Mouse (Mus musculus) G1E (cell line): ENCODE results near the gene Zrsr1. TPM values are rescaled to one million over a fixed set of nuclear protein-coding genes. Genes with fewer than 3 reads are reported as not detected.

Experiments used
- ATAC-seq: 2 replicates; pipeline ENCODE4 v1.8.0; 2016; ENCODE audit warnings: mild to moderate bottlenecking; ENCODE audit not compliant: insufficient number of reproducible peaks, poor library complexity, low FRiP score, severe bottlenecking; ENCODE audit errors: extremely low read depth
- DNase-seq: peaks from one replicate; pipeline ENCODE4 v3.0.0; 2012; ENCODE audit warnings: low spot score
- H3K27me3 ChIP-seq: 2 replicates; pipeline ENCODE4 v1.6.1; 2012; ENCODE audit warnings: mild to moderate bottlenecking, low read length, inconsistent platforms; ENCODE audit not compliant: insufficient read depth
- H3K36me3 ChIP-seq: replicated peaks from 2 replicates; pipeline ENCODE3; 2012; ENCODE audit warnings: mild to moderate bottlenecking, inconsistent platforms
- H3K4me1 ChIP-seq: 2 replicates; pipeline ENCODE4 v1.6.1; 2012; ENCODE audit warnings: low read depth, low read length, inconsistent platforms, mixed read lengths; ENCODE audit not compliant: insufficient read depth
- H3K4me3 ChIP-seq: 2 replicates; pipeline ENCODE4 v1.5.1; 2012; ENCODE audit warnings: low read depth, mild to moderate bottlenecking, inconsistent platforms, low read length, moderate library complexity, mixed read lengths
- H3K9me3 ChIP-seq: replicated peaks from 2 replicates; pipeline ENCODE4 v1.6.1; 2012; ENCODE audit warnings: inconsistent platforms
- CTCF ChIP-seq: IDR thresholded peaks from 2 replicates; pipeline ENCODE4 v1.5.1; 2012; ENCODE audit warnings: low read depth, low read length, inconsistent platforms, mixed read lengths
- GATA1 ChIP-seq: IDR thresholded peaks from 2 replicates; pipeline ENCODE4 v1.6.1; 2012; ENCODE audit warnings: borderline replicate concordance, low read length, inconsistent platforms, mixed read lengths
- GATA2 ChIP-seq: IDR thresholded peaks from 2 replicates; pipeline ENCODE4 v1.6.1; 2012; ENCODE audit warnings: low read depth, low read length, inconsistent platforms, borderline replicate concordance
- POLR2AphosphoS5 ChIP-seq: IDR thresholded peaks from 2 replicates; pipeline ENCODE4 v1.6.1; 2012; ENCODE audit warnings: low read depth, low read length, inconsistent platforms; ENCODE audit not compliant: insufficient replicate concordance
- TAL1 ChIP-seq: conservative IDR thresholded peaks from 2 replicates; pipeline ENCODE4 v1.6.1; 2012; ENCODE audit warnings: low read depth, low read length, inconsistent platforms, mixed read lengths
- polyA plus RNA-seq: library from polyadenylated mRNA; stranded (reverse); fragments of >175 nt; gene quantifications from 2 replicates; pipeline ENCODE4 v1.2.3, GENCODE M21; 2012
- total RNA-seq, 2 experiments: library from RNA; stranded (forward) in 1 of 2; stranded (reverse) in 1 of 2; fragments of 200-1000 nt in 1 of 2; fragments of >200 nt in 1 of 2; fragmentation: Nextera tagmentation in 1 of 2; gene quantifications; 2 replicates each; pipeline ENCODE4 v1.2.3; 2014 to 2017

Gene Zrsr1
- total and polyA plus RNA-seq, 3 experiments: 1.5 to 33.6 (median 10.4) TPM

DNA sequence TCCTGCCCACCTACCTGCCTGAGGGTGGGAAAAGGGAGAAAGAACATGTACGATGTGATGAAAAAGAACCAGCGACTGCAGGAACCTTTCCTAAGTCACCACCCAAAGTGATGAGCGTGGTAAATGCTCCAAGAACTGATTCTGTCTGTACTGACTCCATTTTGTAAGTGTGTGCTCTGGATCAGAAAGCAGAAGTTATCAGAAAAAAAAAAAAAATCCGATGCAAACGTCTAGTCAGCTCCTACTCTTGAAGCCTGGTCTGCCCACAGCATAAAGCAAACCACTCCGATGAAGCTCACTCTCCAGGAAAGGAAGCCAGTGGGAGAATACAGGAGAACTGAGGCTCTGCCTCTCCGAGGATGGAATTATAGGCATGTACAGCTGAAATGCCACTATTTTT is 19.1 kb upstream of the Zrsr1 start:
- DNase-seq (no peak), ATAC-seq (no peak)
- no peak overlapping the region for H3K4me3 ChIP-seq
- H3K36me3 ChIP-seq: peaks cover 55% of the 10 kb centered on the region
- H3K4me1 ChIP-seq: peaks cover 13% of the 10 kb centered on the region
- H3K9me3 ChIP-seq: no peaks in the 10 kb centered on the region
- no peaks in the 10 kb centered on the region for H3K27me3 ChIP-seq
- TF ChIP-seq GATA1 (no peak), GATA2 (no peak), POLR2AphosphoS5 (no peak), CTCF (no peak), TAL1 (no peak)

DNA sequence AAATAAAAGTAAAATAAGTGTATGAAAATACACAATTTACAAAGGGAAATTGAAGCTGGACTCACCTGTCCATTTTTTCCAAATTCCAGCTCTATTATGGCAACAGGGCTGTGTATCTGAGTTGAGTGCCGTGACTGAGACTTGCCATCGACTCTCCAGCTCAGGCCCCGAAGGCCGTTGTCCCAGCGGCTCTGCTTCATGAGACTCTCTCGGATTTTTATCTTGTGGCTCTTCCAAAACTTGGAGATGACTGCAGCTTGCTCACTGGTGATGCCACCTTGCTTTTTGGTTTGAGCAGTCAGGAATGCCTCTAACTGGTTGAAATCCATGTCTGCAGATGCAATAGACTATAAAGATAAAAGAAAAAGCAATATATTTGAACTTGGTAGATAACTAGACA is 15.5 kb upstream of the Zrsr1 start:
- H3K36me3 ChIP-seq: peaks cover 52% of the 10 kb centered on the region
- no peaks in the 10 kb centered on the region for H3K9me3 ChIP-seq
- no peak for TF ChIP-seq TAL1
- TF ChIP-seq GATA1: no peak
- no peak for TF ChIP-seq GATA2
- no peak for TF ChIP-seq CTCF
- TF ChIP-seq POLR2AphosphoS5: no peak
- no peaks in the 10 kb centered on the region for H3K27me3 ChIP-seq
- no peak overlapping the region for H3K4me3 ChIP-seq
- ATAC-seq (no peak), DNase-seq (no peak)
- H3K4me1 ChIP-seq: peaks cover 6% of the 10 kb centered on the region

DNA sequence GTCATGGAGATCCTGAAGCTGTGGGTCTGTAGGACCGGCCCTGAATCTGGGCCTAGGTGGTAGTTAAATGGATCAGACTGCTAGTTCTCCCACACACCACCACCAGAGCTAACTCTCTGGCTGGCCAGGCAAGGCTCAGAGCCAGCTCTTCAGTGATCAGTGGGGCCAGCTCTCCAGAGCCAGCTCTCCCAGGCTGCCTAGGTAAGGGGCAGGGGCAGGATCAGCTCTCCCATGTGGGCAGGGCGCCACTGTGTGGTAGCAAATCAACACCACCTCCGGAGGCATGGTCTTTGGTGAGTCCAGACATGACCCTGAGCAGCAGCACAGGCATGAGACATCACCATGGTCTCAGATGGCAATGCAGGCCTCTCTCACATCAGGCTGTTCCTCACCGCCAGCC is 15.0 kb upstream of the Zrsr1 start:
- H3K9me3 ChIP-seq: no peaks in the 10 kb centered on the region
- peaks cover 49% of the 10 kb centered on the region for H3K36me3 ChIP-seq
- H3K4me1 ChIP-seq: peaks cover 6% of the 10 kb centered on the region
- TF ChIP-seq TAL1 (no peak), GATA1 (no peak), CTCF (no peak), POLR2AphosphoS5 (no peak), GATA2 (no peak)
- no peak overlapping the region for H3K4me3 ChIP-seq
- no peaks in the 10 kb centered on the region for H3K27me3 ChIP-seq
- DNase-seq (peak; percentile 23), ATAC-seq (peak; percentile 83)

DNA sequence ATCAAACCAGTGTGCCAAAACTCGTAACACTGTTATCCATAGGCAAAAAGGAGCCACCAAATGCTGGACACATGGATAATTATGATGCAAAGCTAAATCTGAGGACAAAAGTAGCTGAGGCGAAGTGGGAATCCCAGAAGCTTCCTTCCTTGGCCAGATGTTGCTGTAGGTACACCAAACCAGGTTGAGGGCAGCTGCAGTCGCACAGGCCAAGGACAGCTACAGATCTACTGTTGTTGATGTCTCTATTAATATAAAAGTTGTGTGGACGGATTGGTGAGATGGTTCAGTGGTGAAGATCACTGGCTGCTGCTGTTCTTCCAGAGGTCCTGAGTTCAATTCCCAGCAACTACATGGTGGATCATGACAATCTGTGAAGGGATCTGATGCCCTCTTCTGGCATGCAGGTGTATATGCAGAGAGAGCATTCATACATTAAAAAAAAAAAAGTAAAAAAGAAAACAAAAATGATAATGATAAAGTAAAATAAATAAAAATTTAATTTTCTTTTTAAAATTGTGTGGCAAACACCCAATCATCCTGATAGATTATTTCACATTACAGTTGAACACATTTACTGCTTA is 13.9 kb upstream of the Zrsr1 start:
- peaks cover 43% of the 10 kb centered on the region for H3K36me3 ChIP-seq
- H3K4me3 ChIP-seq: no peak overlapping the region
- H3K27me3 ChIP-seq: no peaks in the 10 kb centered on the region
- H3K4me1 ChIP-seq: peaks cover 6% of the 10 kb centered on the region
- ATAC-seq: no peak
- no peaks in the 10 kb centered on the region for H3K9me3 ChIP-seq
- no peak for DNase-seq
- TF ChIP-seq POLR2AphosphoS5: no peak
- no peak for TF ChIP-seq TAL1
- no peak for TF ChIP-seq CTCF
- no peak for TF ChIP-seq GATA2
- no peak for TF ChIP-seq GATA1

DNA sequence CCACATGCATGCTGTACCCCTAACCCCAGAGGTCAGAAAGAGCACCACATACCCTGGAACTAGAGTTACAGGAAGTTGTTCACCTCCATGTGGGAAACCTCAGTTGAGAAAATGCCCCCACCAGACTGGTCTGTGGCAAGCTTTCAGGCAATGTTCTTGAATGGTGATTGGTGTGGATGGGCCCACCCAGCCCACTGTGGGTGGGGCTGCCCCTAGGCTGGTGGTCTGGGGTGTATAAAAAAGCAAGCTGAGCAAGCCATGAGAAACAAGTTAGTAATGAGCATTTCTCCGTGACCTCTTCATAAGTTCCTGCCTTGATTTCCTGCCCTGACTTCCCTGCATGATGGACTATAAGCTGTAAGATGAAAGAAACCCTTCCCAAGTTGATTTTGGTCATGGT is 9.7 kb upstream of the Zrsr1 start:
- H3K27me3 ChIP-seq: no peaks in the 10 kb centered on the region
- peaks cover 4% of the 10 kb centered on the region for H3K4me1 ChIP-seq
- no peak overlapping the region for H3K4me3 ChIP-seq
- peaks cover 25% of the 10 kb centered on the region for H3K36me3 ChIP-seq
- H3K9me3 ChIP-seq: no peaks in the 10 kb centered on the region
- DNase-seq (no peak), ATAC-seq (no peak)
- TF ChIP-seq GATA1 (no peak), TAL1 (no peak), GATA2 (no peak), POLR2AphosphoS5 (no peak), CTCF (no peak)

DNA sequence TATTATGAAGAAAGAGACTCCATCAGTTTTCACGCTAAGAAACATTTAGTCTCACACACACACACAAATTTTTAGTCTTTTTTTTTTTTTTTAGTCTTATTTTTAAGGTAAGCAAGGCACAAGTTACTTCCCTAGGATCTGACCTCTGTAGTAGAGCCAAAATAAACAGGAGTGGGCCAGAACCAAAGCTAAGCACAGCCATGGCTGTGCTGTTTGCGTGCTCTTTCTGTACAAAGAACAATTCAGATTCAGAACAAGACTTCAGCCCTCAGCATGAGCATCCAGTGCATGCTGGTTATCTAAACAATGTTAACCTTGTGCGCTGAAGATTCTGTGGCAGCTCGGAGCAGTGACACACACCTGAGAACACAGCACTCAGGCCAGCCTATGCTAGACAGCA is 7.4 kb upstream of the Zrsr1 start:
- TF ChIP-seq GATA1 (no peak), CTCF (no peak), GATA2 (no peak), POLR2AphosphoS5 (no peak), TAL1 (no peak)
- Histone ChIP-seq H3K4me3 (no peak overlapping the region), H3K36me3 (peaks cover 25% of the 10 kb centered on the region), H3K9me3 (no peaks in the 10 kb centered on the region), H3K27me3 (no peaks in the 10 kb centered on the region), H3K4me1 (peaks cover 3% of the 10 kb centered on the region)
- DNase-seq (no peak), ATAC-seq (no peak)
